Mouse (Mus musculus) NIH3T3 (cell line): ENCODE measurements around the gene Csnka2ip.

ENCODE experiments used
- DNase-seq: peaks from one replicate; pipeline ENCODE4 v3.0.0-alpha.2; 2012; ENCODE audit warnings: low read depth

Csnka2ip gene

DNA sequence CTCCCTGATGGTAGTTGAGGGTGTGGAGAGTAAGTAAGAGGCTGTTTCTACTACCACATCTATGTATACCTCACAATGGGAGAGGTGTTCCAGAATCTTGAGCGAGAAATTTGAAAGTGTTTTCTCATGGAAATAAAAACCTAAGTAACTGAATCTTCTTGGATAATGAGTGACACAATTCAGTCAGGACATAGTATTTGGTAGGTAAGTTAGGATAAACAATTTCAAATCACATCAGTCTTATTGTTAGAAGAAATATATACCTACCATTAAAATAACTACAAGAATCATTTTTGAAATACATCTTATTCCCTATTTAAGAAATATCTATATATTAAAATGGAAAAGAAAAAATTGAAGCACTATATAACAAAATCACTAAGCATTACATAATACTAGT is at the start of gene Csnka2ip:
Gene Csnka2ip, minus strand, starts transcription at position 101 of the 400 bp plus-strand sequence.
- DNase-seq, result no peak

DNA sequence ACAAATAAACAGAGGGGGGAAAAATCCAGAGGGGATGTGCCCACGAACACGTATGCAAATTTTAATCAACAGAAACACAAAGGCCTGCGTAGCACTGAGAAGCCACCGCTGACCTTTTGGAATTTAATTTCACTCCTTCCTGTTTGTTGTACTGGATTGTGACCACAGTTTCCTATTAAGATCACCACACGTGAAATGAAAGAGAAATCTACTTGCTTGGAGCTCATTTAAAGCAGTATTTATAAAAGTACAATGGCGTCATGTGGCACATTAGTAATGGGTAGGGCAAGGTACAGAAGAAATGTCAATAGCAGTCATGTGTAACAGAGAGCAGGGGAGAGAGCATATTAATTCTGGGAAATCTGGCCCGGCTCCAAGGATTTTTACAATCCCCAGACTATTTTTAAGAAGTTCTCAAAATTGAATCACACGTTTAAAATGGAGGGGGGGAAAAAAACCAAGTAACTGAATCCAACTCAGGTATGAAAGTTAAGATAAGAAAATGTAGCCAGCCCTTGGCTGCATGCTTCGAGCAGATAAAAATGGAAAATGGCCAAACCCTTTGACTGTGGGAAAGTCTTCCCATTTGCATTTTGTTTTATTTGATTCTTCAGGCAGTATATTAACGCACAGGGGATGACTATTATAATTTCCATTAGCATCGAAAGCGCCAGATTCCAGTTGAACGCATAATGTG is 47.5 kb upstream of the Csnka2ip start:
- DNase-seq, result no peak

DNA sequence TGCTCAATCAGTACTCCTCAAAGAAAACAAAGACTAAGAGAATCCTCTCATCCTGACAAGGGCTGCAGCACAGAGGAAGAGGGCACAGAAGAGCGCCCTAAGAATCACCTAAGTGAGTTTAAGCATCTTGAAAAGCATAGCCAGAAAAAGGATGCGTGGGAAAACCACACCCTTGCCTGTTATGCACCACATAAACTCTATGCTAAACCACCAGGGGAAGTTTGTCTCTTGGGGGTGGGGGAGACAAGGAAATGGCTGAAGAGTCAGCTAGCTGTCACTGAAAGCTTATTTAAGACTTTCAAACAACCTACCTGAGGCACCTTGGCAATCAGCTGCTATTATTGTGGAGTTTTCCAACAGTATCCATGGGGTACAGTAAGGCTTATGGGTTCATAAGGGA is 45.6 kb upstream of the Csnka2ip start:
- DNase-seq, result no peak

DNA sequence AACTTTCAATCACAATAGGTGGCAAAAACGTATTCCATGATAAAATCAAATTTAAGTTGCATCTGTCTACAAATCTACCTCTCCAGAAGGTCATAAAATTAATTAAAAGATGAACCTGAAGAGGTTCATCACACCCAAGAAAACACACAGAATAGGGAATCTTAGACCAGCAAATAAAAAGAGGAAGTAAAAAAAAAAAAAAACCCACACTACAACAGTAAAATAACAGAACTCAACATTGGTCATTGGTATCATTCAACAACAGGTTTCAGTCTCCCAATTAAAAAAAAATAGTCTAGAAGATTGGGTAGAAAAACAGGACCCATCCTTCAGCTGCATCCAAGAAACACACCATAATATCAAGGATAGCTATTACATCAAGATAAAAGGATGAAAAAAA is 32.9 kb upstream of the Csnka2ip start:
- DNase-seq, result no peak

DNA sequence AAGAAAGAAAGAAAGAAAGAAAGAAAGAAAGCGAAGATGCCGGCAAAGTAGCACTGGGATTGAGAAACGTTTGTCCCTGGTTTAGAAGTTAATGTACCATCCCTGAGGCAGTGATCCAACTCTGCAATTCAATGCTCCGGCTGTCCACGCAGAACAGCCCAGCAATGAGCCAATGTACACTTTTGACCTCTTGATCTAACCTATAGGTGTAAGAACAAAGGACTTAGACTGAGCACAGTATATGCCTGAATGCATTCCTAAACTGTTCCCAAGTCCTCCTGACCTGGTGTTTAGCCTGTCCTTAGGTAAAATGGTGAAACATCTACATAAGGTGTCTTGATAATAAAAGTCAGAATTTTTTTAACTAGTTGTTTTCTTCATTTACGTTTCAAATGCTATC is 17.9 kb upstream of the Csnka2ip start:
- no peak for DNase-seq

DNA sequence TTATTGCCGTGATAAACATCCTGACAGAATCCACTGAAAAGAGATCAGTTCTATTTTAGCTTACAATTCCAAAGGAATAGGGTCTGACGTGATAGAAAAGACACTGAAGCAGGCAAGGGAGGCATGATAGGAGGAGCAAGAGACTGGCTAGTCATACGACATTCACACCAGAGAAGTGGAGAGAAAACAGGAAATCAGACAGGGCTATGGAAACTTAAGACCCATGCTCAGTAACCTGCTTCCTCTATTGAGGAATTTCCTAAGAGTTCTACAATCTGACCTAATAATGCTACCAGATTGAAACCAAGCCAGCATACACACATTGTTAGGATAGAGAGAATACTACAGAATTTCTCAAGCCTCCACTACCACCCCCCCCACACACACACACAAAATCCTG is 12.4 kb upstream of the Csnka2ip start:
- DNase-seq, result no peak

DNA sequence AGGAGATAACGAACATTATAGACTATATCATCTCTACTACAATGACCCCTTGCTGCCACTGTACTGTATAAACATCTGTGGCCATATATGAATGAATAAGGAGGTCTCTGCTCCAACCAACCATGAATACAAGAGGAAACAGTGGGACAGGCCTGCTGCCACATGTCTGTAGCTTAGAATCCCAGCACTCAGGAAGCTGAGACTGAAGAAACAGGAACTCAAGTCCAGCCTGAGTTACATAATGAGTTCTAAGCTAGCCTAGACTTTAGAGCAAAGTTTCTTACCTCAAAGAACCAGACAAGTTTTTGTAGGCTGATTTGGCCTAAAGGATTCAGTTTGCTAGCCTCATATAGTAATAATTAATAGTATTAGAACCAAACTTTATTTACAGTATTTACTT is 5.6 kb upstream of the Csnka2ip start:
- no peak for DNase-seq

DNA sequence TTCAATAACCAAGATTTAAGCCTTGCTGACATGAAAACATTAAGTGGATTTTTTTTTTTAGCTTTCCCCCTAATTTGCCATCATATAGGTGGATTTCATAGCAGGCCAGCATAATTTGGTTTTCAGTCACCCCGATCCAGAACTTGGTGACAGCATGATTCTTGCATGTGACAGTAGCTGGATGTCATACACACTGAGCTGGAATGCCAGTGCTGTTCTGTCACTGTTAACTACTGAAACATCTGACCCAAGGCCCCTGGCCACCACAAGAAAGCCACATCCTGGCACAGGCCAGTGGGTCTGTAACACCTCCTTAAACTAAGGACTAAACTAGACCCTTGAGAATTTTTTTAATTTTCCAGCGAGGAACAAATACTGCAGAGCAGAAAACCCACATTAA is 15.4 kb downstream of the Csnka2ip start:
- DNase-seq, result no peak

DNA sequence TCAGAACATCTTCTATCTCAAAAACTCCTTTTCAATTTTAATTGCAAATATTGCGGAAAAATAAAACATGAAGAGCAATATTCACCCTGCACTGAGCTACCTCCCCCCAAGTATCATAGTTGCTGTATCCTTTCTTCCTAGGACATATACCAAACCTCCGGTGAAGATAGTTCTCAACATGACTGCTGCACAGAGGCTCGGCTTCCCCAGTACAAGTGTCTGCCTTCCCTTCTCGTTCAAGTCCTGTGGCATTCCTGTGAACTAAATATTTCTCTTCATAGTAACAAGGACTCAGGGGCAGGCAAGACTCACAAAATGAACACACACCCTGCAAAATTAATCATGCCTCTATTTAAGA is 16.0 kb downstream of the Csnka2ip start:
- DNase-seq, result no peak

DNA sequence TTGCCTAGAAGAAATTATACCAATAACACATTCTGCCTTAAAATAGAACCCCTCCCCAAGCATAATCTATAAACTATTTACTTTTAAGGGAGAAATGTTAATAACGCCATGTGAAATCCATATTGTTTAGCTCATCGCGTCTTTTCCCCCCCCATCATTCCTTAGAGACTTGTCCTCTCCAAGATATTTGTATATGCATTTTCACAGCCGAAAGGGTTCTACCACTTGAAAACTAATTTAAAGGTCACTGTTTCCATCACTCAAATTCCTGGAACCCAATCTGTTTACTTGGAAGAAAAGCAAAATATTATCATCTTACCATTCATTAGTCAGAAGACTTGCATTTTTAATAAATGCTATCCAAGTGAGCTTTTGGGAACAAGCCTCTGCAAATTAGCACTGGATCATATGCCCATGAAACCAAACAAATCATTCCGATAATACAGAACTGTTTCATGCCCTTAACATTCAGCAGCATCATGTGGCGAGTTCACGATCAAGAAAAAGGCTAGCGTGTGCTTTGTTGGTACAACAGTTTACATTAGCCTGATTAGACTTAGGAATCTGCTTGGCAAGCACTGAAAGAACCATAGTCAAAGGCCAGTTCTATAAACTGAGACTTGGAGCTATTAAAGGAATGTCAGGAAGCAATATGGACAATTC is 16.5 kb downstream of the Csnka2ip start:
- DNase-seq, result no peak

DNA sequence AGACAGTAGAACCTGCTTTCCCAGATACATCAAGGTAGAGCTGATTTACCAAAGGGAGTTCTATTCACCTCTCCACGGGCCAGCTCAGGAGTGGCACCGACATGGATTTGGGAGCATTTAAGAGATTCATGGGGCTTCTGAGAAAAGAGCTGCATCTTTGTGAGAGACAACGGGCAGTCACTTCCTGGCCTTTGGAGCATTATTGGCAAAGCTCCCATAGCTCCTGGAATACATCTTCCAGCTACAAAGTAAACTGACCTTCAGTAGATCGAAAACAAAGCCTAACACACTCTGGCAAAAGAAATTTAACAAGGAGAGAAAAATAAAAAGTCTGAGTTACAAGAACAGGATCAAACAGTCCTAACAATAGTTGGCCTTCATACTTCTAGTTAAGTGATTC is 17.6 kb downstream of the Csnka2ip start:
- DNase-seq, result no peak

DNA sequence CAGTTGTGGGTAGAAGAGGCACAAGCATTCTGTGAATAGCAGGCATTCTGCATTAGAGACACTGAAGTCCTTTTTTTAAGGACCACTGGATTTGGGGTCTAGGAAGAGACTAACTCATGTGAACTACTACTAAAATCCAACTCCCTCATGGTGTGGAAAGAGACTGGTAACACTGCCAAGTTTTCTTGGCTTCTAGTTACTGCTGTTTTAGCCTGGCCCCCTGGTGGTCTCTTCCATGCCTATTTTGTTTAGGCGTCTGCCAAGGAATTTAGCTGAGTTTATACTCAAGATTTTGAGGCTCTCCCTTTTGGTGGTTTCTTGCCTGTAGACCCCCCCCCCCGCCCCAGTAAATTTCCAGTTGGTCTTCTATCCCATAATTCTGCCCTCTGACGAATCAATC is 18.8 kb downstream of the Csnka2ip start:
- peak; percentile 3 for DNase-seq

DNA sequence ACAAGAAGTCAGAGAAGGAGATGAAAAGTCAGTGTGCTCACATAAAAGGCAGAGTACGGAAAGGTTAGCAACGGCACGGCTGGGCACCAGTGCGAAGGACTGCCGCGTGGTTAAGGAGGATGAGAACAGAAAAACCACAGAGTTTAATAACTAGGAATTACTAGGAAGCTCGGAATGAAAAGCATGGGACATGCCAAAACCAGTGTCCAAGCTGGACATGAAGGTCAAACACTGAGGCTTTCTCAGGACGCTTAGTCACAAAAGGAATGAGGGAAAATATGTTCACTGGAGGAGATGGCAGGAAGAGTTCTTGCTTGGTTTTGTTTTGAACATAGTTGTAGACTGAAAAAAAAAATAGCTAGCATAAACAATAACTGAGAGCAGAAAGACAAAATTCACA is 32.7 kb downstream of the Csnka2ip start:
- no peak for DNase-seq

DNA sequence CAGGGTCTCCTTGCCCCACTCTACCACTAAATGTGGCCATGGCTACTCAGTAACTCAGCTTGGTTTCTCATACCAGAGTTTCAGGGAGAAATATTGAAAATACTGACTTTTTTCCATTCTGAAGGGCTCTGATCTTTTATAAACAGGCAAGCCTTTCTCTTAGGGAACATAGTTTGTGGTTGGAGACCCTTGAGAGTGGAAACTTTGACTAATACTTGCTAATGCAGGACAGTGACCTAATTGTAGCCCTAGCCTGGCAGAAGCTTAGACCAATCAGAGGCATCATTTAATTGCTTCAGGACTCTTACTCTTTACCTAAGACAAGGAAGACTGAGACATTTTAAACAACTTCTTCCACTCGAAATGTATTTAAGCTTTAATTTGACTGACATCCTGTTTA is 39.1 kb downstream of the Csnka2ip start:
- DNase-seq, result no peak

DNA sequence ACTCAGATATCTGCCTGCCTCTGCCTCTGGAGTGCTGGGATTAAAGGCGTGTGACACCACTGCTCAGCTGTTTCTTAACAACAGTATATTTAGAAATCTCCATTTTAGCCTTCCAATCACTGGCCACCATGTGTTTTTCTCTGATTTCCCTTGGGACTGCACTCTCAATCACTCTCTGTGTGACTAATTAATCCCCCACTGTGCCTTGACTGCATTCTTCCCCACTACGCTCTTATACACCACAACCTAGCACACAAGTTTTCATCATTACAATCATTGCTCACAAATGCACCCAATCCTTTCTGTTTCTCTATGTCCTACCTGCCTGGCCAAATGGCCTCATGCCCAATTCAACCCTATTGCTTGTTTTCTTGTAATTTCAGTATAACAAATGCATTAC is 43.7 kb downstream of the Csnka2ip start:
- no peak for DNase-seq

DNA sequence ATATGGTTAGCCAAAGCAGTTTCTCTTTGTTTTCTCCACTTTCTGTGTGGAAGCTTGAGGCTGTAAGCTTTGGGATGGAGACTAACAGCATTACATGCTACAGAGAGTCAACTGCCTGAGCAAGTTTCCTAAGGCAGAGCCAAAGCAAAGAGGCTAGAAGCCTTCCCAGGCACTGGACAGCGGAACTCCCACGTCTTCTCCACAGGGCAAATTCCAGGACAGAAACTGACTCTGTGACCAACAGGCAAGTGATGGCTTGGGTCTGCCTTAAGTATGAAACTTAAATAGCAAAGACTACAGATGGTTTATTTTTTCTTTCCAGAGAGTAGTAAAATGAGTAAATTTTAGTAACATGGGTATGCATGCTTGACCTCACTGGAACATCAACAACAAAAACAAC is 75.3 kb downstream of the Csnka2ip start:
- DNase-seq, result no peak

DNA sequence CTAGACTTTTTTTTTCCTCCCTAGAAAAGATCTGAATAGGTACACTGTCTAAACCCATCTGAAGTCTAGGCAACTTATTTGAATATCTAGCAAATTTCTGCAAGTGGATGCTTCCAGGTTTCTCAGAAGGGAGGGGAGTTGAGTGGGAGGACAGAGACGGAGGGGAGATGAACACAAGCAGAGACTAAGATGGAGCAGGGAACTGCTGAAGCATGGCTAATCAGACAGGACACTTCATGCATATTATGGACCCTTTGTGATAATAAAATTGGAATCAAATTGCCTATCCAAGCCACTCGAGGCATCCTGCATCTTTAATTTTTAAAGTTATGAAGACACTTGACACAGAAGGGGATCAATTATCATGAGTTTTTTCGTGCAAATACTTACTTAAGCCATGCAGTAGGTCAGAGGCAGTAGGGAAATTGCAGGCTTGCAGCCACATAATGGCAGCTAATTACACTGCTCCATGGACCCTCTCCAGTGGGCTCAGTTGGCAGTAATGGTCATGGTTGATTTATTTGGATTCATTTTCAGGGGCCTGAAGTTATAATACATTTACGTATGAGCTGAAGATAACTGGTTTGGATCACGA is 78.1 kb downstream of the Csnka2ip start:
- DNase-seq, result no peak

DNA sequence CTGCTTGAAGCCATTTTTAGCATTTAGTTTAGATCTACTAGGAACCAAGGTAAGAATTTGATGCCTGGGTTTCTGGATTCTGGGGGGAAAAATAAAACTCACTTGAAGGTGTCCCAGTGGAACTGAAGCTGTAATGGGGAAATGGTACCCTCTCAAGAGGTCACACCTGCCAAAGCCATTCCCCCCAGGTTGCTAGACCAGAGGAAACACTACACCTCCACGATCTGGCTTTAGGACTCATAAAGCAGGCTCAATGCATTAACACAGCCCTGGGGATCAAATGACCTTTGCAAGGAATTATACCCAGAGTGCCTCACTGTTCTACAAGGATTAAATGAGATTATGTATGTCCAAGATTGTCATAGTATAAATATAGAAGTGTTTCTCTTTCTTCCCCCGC is 88.8 kb downstream of the Csnka2ip start:
- no peak for DNase-seq
